Comparison of ENCODE assay signal across 34 mouse cellular contexts in genomic region chr13:49677793-49678192, GRCm38 (mm10).
"Had no signal": no experiment of that assay in that cellular context is flagged by ENCODE, and none has a peak within 500 bp of the region (broad histone marks: within the 10 kb centered on the region; RNA-seq: fewer than 3 reads in every experiment).

No protein-coding gene starts in this region.

- H3K4me3 ChIP-seq: heart, embryonic 13.5 days; heart, embryonic 15.5 days; hindbrain, embryonic 10.5 days; hindbrain, embryonic 12.5 days; hindbrain, embryonic 13.5 days; hindbrain, embryonic 15.5 days; intestine, embryonic 15.5 days; kidney, embryonic 15.5 days; layer of hippocampus, adult 2 months; left cerebral cortex, adult 2 months had no signal

- H3K9ac ChIP-seq: heart, embryonic 13.5 days; heart, embryonic 15.5 days; hindbrain, embryonic 12.5 days; hindbrain, embryonic 13.5 days; hindbrain, embryonic 14.5 days; hindbrain, embryonic 15.5 days; intestine, embryonic 15.5 days; kidney, embryonic 15.5 days had no signal

- H3K9me3 ChIP-seq: heart, embryonic 13.5 days; heart, embryonic 15.5 days; hindbrain, embryonic 10.5 days; hindbrain, embryonic 12.5 days; hindbrain, embryonic 13.5 days; hindbrain, embryonic 15.5 days; intestine, embryonic 15.5 days; kidney, embryonic 15.5 days had no signal

- H3K36me3 ChIP-seq: intestine, embryonic 15.5 days had no signal

- DNase-seq: heart, postnatal 10 days; heart, postnatal 14 days; heart, postnatal 36 days; heart, postnatal 4 days; kidney, adult 11 months; kidney, adult 18-20 months; kidney, adult 2 months; kidney, adult 8-10 months; kidney, adult 9 months; kidney, postnatal 10 days; kidney, postnatal 14 days; kidney, postnatal 25 days; kidney, postnatal 36 days; kidney, postnatal 4 days; layer of hippocampus, adult 9-11 months; layer of hippocampus, postnatal 36 days had no signal

- H3K4me2 ChIP-seq: heart, embryonic 11.5 days; heart, embryonic 13.5 days; heart, embryonic 15.5 days; hindbrain, embryonic 12.5 days; hindbrain, embryonic 13.5 days; hindbrain, embryonic 14.5 days; hindbrain, embryonic 15.5 days; intestine, embryonic 15.5 days; kidney, embryonic 15.5 days had no signal

- H3K4me1 ChIP-seq: intestine, embryonic 15.5 days had no signal

- H3K27ac ChIP-seq: heart, embryonic 13.5 days; heart, embryonic 15.5 days; hindbrain, embryonic 10.5 days; hindbrain, embryonic 12.5 days; hindbrain, embryonic 13.5 days; hindbrain, embryonic 14.5 days; hindbrain, embryonic 15.5 days; hindbrain, postnatal 0 days; intestine, embryonic 15.5 days; kidney, embryonic 15.5 days; kidney, postnatal 0 days; layer of hippocampus, adult 2 months; left cerebral cortex, adult 2 months had no signal

- H3K27me3 ChIP-seq: heart, embryonic 13.5 days; heart, embryonic 15.5 days; hindbrain, embryonic 12.5 days; hindbrain, embryonic 13.5 days; hindbrain, embryonic 15.5 days; intestine, embryonic 15.5 days; kidney, embryonic 15.5 days had no signal

- ATAC-seq: hindbrain, embryonic 16.5 days; hindbrain, postnatal 0 days; inflammation-experienced regulatory T-cells, adult 6 months; intestine, embryonic 15.5 days; intestine, embryonic 16.5 days; intestine, postnatal 0 days had no signal
